Mouse (Mus musculus) cerebellum, adult 2 months (tissue): Measurements from ENCODE around the gene Accsl. TPM values are rescaled to one million over a fixed set of nuclear protein-coding genes. Genes with fewer than 3 reads are reported as not detected.
A peak's percentile ranks its signal among the peaks of the same experiment; 100 is the strongest.

Experiments
- DNase-seq, 2 experiments: peaks; one replicate each; pipeline ENCODE4 v3.0.0; 2021
- H3K27ac ChIP-seq: fragments of 200-500 bp; 2 replicates; pipeline ENCODE4 v1.5.1; 2012; ENCODE audit warnings: low read length, control low read depth, inconsistent platforms; ENCODE audit not compliant: insufficient read depth
- H3K27me3 ChIP-seq: fragments of 200-500 bp; 2 replicates; pipeline ENCODE4 v1.6.1; 2012; ENCODE audit warnings: inconsistent platforms, mild to moderate bottlenecking, low read length, moderate library complexity; ENCODE audit not compliant: control insufficient read depth, insufficient read depth
- H3K4me1 ChIP-seq: fragments of 200-500 bp; 2 replicates; pipeline ENCODE4 v1.6.1; 2011; ENCODE audit warnings: low read length; ENCODE audit not compliant: control insufficient read depth, insufficient read depth
- H3K4me3 ChIP-seq: fragments of 200-500 bp; replicated peaks from 2 replicates; pipeline ENCODE3; 2011; ENCODE audit warnings: mild to moderate bottlenecking, low read depth, low read length, control low read depth; ENCODE audit not compliant: insufficient read depth
- CTCF ChIP-seq: fragments of 200-500 bp; IDR thresholded peaks from 2 replicates; pipeline ENCODE4 v1.5.1; 2011; ENCODE audit warnings: low read depth, mild to moderate bottlenecking, control low read depth, low read length, moderate library complexity, borderline replicate concordance; ENCODE audit not compliant: insufficient read depth
- POLR2A ChIP-seq: fragments of 200-500 bp; IDR thresholded peaks from 2 replicates; pipeline ENCODE4 v1.6.1; 2011; ENCODE audit warnings: low read length, control low read depth, borderline replicate concordance; ENCODE audit not compliant: insufficient read depth
- WGBS: fragments of 180-500 bp; shearing (Covaris S2); methylation state at CpG from one replicate; pipeline ENCODE4 v1.1.7; 2018; 5-methylcytosine and 5-hydroxymethylcytosine counted together
- polyA plus RNA-seq: library from polyadenylated mRNA; depleted of rRNA; stranded (reverse); fragments of >200 nt; gene quantifications from 2 replicates; pipeline ENCODE4 v1.2.3, GENCODE M21; 2012

Accsl gene
- polyA plus RNA-seq, 1 experiment: 0.72 TPM

DNA sequence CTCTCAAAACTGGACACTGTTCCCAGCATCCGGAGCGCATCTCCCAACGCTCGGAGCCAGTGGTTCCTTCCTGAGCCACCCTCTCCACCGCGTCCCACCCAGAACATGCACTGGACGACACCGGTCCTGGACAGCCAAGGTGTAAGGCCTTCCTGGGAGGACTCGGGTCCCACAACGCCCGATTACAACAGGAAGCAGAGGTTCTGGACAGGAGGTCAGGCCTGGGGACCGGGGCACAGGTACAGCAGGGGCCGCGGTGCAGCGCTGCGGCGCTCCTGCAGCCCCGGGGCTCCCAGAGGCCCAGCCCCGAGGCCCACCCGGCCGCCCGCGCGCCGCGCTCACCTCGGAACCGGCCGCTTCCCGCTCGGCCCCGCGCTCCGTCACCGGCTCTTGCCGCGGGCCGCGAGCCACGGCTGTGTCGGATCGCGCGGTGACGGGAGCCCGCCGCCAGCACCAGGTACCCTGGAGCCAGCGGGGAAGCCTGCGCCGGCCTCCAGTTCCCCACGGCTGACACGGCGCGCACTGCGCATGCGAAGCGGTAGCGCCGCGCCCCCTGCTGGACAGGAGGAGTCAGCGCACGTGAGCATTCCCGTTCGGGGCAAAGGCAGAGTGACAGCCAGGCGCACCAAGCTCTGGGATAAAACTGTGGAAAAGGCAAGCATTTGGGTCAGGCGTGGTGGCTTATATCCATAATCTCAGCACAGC lies 46.8 kb downstream of the Accsl start, which contains the start of gene Ext2:
Ext2 (minus strand) TSS at position 524 of the 705 bp plus-strand sequence.
- H3K4me1 ChIP-seq: peaks cover 8% of the 10 kb centered on the region; the same call in 1 of the 2 replicates
- peak; percentile 93 to 96 for DNase-seq
- peak; percentile 96 for TF ChIP-seq CTCF
- peak; percentile 62; the same call in 1 of the 2 replicates for TF ChIP-seq POLR2A
- peak within 1 kb of the TSS; percentile 63 for H3K4me3 ChIP-seq
- H3K27ac ChIP-seq: peak within 1 kb of the TSS; percentile 8; the same call in 1 of the 2 replicates
- WGBS: 1% methylated on average over 65 of the region's 66 CpGs
- H3K27me3 ChIP-seq: no peaks in the 10 kb centered on the region

DNA sequence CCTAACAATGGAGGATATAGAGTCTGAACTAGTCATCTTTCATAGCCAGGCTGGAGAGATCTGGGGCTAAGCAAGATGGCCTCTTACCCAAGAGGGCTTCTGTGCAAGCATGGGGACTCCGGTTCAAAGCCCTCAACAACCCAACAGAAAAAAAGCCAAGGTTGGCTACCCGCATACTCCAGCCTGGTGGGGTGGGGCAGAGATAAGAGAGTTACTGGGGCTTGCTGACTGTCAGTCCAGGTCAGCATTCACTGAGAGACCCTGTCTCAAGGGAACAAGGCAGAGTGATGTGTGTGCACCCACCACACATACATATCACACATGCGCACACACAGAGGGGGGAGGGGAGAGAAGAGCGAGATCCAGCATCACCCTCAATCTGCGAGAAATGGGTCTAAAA lies 51.2 kb downstream of the Accsl start:
- 95% methylated on average over 5 of the region's 5 CpGs for WGBS
- DNase-seq: no peak
- no peaks in the 10 kb centered on the region for H3K27me3 ChIP-seq
- TF ChIP-seq CTCF (no peak), POLR2A (no peak)
- no peak overlapping the region for H3K27ac ChIP-seq
- peaks cover 8% of the 10 kb centered on the region; the same call in 1 of the 2 replicates for H3K4me1 ChIP-seq
- no peak overlapping the region for H3K4me3 ChIP-seq

DNA sequence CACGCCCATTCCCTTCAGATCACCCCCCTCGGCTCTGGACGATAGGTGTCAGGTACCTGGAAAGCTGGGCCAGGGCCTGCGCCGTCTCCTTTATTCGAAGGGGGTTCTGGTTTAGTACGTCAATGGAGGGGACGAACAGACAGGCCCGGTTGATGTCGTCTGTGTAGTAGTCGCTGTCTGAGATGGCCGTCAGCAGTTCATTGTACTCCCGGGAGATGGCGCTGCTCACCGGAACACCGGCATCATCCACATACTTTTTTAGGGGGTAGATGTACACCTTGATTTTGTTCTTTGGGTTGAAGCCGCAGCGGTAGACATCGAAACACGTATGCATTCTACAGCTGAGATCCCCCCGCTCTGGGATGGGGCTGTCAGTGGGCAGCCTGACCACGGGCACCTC lies 55.6 kb downstream of the Accsl start:
- Histone ChIP-seq H3K4me1 (no peaks in the 10 kb centered on the region), H3K27ac (no peak overlapping the region), H3K27me3 (no peaks in the 10 kb centered on the region), H3K4me3 (no peak overlapping the region)
- no peak for DNase-seq
- TF ChIP-seq POLR2A (no peak), CTCF (no peak)
- 92% methylated on average over 22 of the region's 22 CpGs for WGBS

DNA sequence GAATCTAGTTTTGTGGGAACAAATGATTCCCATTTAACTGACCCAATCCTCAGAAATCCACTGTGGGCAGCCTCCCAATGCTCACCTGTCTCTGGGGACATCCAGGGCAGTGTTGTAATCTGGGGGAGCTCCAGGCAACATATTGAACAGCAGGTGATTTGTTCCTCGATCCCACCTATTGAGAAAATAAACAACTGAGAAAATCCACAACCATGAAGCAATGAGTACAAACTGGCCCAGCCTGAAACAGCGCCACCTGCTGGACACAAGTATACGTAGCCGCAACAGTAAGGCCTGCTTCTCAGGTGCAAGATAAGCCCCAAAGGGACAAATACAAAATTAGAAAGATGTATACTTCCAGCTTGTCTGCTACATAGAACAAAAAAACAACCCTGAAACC lies 57.1 kb downstream of the Accsl start:
- Histone ChIP-seq H3K4me3 (no peak overlapping the region), H3K4me1 (peaks cover 12% of the 10 kb centered on the region), H3K27ac (no peak overlapping the region), H3K27me3 (no peaks in the 10 kb centered on the region)
- peak; percentile 62 to 74 for DNase-seq
- peak; percentile 81 for TF ChIP-seq CTCF
- TF ChIP-seq POLR2A: no peak
- 28% methylated on average over 4 of the region's 4 CpGs for WGBS

DNA sequence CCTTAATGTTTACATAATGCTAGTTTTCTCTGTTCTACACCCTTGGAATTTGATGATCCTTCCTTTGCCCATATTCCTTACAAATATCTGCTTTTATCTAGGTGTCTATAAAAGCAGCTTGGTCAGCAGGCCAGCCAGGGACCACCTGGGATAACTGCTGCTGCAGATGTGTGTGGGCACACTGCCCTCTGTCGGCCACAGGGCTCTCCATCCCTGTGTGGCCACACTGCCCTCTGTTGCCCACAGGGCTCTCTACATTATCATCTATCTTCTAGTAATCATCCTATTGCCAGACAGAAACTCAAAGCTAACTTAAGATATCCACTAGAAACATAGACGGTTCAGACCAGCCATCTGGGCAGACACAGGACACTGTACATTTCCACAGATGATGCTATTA lies 59.0 kb downstream of the Accsl start:
- Histone ChIP-seq H3K4me3 (no peak overlapping the region), H3K4me1 (peaks cover 16% of the 10 kb centered on the region), H3K27me3 (no peaks in the 10 kb centered on the region), H3K27ac (no peak overlapping the region)
- WGBS: 8% methylated on average over 2 of the region's 2 CpGs
- TF ChIP-seq POLR2A: no peak
- peak; percentile 96 for TF ChIP-seq CTCF
- peak; percentile 52 to 61 for DNase-seq

DNA sequence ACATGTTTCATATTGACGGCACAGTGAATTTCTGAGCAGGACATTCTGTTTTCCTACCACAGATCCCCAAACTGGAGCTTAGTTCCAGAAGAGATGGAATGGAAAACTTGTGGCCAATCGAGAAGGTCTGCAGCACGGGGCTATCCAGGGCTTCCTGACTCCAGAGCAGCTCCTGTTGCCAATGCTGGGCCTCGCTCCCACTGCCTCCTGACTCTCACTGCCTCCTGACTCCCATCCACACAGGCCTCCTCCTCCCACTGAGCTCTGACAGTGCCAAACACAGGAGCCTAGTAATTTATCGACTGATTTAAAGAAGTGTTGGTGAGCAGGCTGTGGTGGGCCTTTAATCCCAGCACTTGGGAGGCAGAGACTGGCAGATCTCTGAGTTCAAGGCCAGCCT lies 60.9 kb downstream of the Accsl start:
- TF ChIP-seq CTCF (no peak), POLR2A (no peak)
- DNase-seq: peak; percentile 47 to 69
- Histone ChIP-seq H3K27me3 (no peaks in the 10 kb centered on the region), H3K4me1 (peaks cover 16% of the 10 kb centered on the region), H3K4me3 (no peak overlapping the region), H3K27ac (no peak overlapping the region)
- 24% methylated on average over 5 of the region's 5 CpGs for WGBS

DNA sequence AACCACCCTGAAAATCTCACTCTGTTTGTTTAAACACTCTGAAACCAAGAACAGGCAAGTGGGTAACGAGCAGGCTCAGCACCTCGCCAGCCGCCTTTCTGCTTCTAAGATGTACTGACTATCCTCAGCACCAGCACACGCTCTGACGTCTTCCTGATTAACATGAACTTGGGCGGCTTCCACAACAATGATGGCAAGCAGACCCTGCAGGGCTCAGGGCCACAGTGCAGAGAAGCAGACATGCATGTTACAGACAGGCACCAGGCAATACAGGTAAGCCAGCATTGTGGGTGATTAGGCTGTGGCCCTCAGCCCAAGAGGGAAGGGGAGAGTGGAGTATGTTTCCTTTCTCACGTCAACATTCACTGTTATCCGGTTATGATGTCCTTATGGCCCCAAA lies 61.5 kb downstream of the Accsl start:
- H3K4me3 ChIP-seq: no peak overlapping the region
- H3K27me3 ChIP-seq: no peaks in the 10 kb centered on the region
- TF ChIP-seq CTCF: no peak
- no peak for TF ChIP-seq POLR2A
- 49% methylated on average over 8 of the region's 8 CpGs for WGBS
- H3K27ac ChIP-seq: no peak overlapping the region
- DNase-seq: peak in 1 of 2 experiments; percentile 10
- peaks cover 16% of the 10 kb centered on the region for H3K4me1 ChIP-seq
